ENCODE assay signal across 8 mouse cellular contexts in genomic region chrX:137038000-137038483, GRCm38 (mm10). TPM values are rescaled to one million over a fixed set of nuclear protein-coding genes. Genes with fewer than 3 reads are reported as not detected.
A peak's percentile ranks its signal among the peaks of the same experiment; 100 is the strongest.
DNase-seq lines count a peak whose midpoint lies in the region; ATAC-seq lines count a peak whose summit lies in the region.

Gene Slc25a53, minus strand, starts transcription at chrX:137038302.

- H3K4me2 ChIP-seq in heart, embryonic 14.5 days (ENCODE audit: low read length), result peak within 1 kb of the TSS; percentile 68
- peak within 1 kb of the TSS; percentile 62 for H3K4me2 ChIP-seq in liver, embryonic 12.5 days

- peak within 1 kb of the TSS; percentile 70 for H3K9ac ChIP-seq in heart, embryonic 14.5 days (ENCODE audit: low read length)
- H3K9ac ChIP-seq in liver, embryonic 12.5 days, result peak within 1 kb of the TSS; percentile 66

- no peaks in the 10 kb centered on the region for H3K36me3 ChIP-seq in heart, embryonic 14.5 days (ENCODE audit: control insufficient read depth, insufficient read depth, low read length)
- no peaks in the 10 kb centered on the region for H3K36me3 ChIP-seq in liver, embryonic 12.5 days
- H3K36me3 ChIP-seq in splenic B cell, adult 2 months (ENCODE audit: control insufficient read depth, insufficient read depth, low read length, poor library complexity, severe bottlenecking), result no peaks in the 10 kb centered on the region

- H3K4me1 ChIP-seq in heart, embryonic 14.5 days (ENCODE audit: control insufficient read depth in 2 of 2, insufficient read depth in 2 of 2, low read length in 2 of 2), result no peaks in the 10 kb centered on the region
- peaks cover 9% of the 10 kb centered on the region for H3K4me1 ChIP-seq in liver, embryonic 12.5 days

- no peaks in the 10 kb centered on the region for H3K9me3 ChIP-seq in heart, embryonic 14.5 days (ENCODE audit: control insufficient read depth, low read length)
- no peaks in the 10 kb centered on the region for H3K9me3 ChIP-seq in liver, embryonic 12.5 days (replicated peaks)

- 17% methylated on average over 31 of the region's 31 CpGs for WGBS in heart, embryonic 14.5 days
- WGBS in liver, embryonic 12.5 days (ENCODE audit: insufficient replicate concordance), result 11% methylated on average over 30 of the region's 31 CpGs

- H3K4me3 ChIP-seq in heart, embryonic 14.5 days (ENCODE audit: control insufficient read depth in 1 of 2, insufficient read depth in 1 of 2, low read depth in 1 of 2, low read length in 2 of 2), result peak within 1 kb of the TSS; percentile 54 to 73
- peak within 1 kb of the TSS; percentile 66 for H3K4me3 ChIP-seq in liver, embryonic 12.5 days

- DNase-seq in CD8-positive naive resting alpha-beta T cell, adult 2 months (ENCODE audit: low read depth in 2 of 2, low spot score in 2 of 2), result peak; percentile 67 to 68
- peak; percentile 46 for DNase-seq in c-Kit-negative CD71-positive TER-119-positive erythroid progenitor cells, embryonic 14.5 days (ENCODE audit: low read depth, low spot score)
- peak; percentile 52 for DNase-seq in fibroblast of lung, adult 2 months (ENCODE audit: low read depth)
- DNase-seq in kidney, postnatal 10 days, result peak; percentile 92
- DNase-seq in naive thymus-derived CD4-positive, alpha-beta T cell, adult 2 months (ENCODE audit: low read depth), result peak; percentile 84
- DNase-seq in splenic B cell, adult 2 months (ENCODE audit: low read depth, low spot score), result peak; percentile 84

- H3K27me3 ChIP-seq in heart, embryonic 14.5 days (ENCODE audit: control insufficient read depth, insufficient read depth, low read length), result no peaks in the 10 kb centered on the region
- H3K27me3 ChIP-seq in liver, embryonic 12.5 days (replicated peaks), result no peaks in the 10 kb centered on the region
- H3K27me3 ChIP-seq in splenic B cell, adult 2 months (ENCODE audit: control insufficient read depth, insufficient read depth, low read length, poor library complexity, severe bottlenecking), result no peaks in the 10 kb centered on the region

- ATAC-seq in heart, embryonic 14.5 days (ENCODE audit: insufficient number of reproducible peaks, insufficient read depth, low FRiP score, low read depth), result peak; percentile 83
- peak; percentile 92 for ATAC-seq in liver, embryonic 12.5 days

- peak within 1 kb of the TSS; percentile 87 to 91 for H3K27ac ChIP-seq in heart, embryonic 14.5 days (replicated peaks in 1 of 2; ENCODE audit: control insufficient read depth in 1 of 2, insufficient read depth in 1 of 2, low read depth in 2 of 2, low read length in 2 of 2)
- peak within 1 kb of the TSS; percentile 72; the same call in 1 of the 2 replicates for H3K27ac ChIP-seq in liver, embryonic 12.5 days

RNA-seq across cellular contexts. Expression of gene Slc25a53, which starts in this region (rescaled TPM):
- 5.2 and 6.4 TPM in 2 replicates for polyA plus RNA-seq in heart, embryonic 14.5 days (2014; fragmentation: Nextera tagmentation; extraction: Ambion mirVana)
- polyA plus RNA-seq in liver, embryonic 12.5 days (2016; fragmentation: Nextera tagmentation; extraction: Ambion mirVana), result 2.8 and 2.9 TPM in 2 replicates

Comparison
In these comparisons a context has a peak if more than half of its experiments do, and no peak if none do; other contexts are left out.
1. Peak in every context shown above with its lines: DNase-seq, ATAC-seq, H3K4me3 ChIP-seq and H3K27ac ChIP-seq.